Mouse (Mus musculus) lung, postnatal 0 days (tissue): ENCODE measurements around the gene Dgkq.

Experiments used
- CTCF ChIP-seq: IDR thresholded peaks from 2 replicates; pipeline ENCODE4 v1.5.1; 2016; ENCODE audit warnings: antibody characterized with exemption, mild to moderate bottlenecking
- EP300 ChIP-seq: IDR thresholded peaks from 2 replicates; pipeline ENCODE4 v1.6.1; 2016; ENCODE audit warnings: antibody characterized with exemption, mild to moderate bottlenecking, control low read depth

GRCm38 (mm10) chr5:108669986-108670385 is 514 bp upstream of the Dgkq start:
- TF ChIP-seq CTCF: no peak
- TF ChIP-seq EP300: no peak
